Mouse (Mus musculus): ENCODE data around the gene Klf16.

DNA sequence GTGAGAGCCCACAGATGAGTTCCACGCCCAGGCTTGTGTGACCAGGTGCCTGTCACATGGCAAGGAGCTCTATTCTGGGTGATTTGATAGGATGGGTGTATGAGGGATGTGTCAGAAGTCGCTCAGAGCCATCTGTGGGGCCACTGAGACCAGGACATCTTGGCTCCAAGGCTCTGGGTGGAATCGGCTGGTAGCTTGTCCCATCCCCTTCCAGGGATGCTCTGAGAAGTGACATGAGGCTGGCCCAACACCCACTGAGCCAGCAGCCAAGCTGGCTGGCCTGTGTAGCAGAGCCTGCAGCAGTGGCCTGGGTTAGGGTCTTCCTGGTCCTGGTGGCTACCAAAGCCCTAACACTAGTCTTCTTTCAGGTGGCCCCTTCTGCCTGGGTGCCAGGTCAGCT, 31.3 kb upstream of the Klf16 start:
- TF ChIP-seq CTCF (conservative IDR thresholded peaks at IDR 0.05; ENCODE audit: low read length) (no peak), POU5F1 (IDR thresholded peaks at IDR 0.05; ENCODE audit: borderline replicate concordance, low read length) (no peak), NANOG (IDR thresholded peaks at IDR 0.05; ENCODE audit: borderline replicate concordance, low read length) (no peak)
